Mouse (Mus musculus) macrophage (primary cell): Measurements from ENCODE around the gene Olfr1307. TPM values are rescaled to one million over a fixed set of nuclear protein-coding genes. Genes with fewer than 3 reads are reported as not detected.

ENCODE experiments used
- H3K27ac ChIP-seq: fragments of 350-480 bp; formaldehyde crosslinking; 2 replicates; pipeline ENCODE4 v1.9.0; 2021
- H3K36me3 ChIP-seq: fragments of 350-480 bp; formaldehyde crosslinking; 2 replicates; pipeline ENCODE4 v1.9.0; 2021; ENCODE audit errors: inconsistent target
- H3K4me3 ChIP-seq: fragments of 350-480 bp; formaldehyde crosslinking; 2 replicates; pipeline ENCODE4 v1.9.0; 2021; ENCODE audit errors: inconsistent target
- H3K79me2 ChIP-seq: fragments of 350-480 bp; formaldehyde crosslinking; 2 replicates; pipeline ENCODE4 v1.9.0; 2021; ENCODE audit errors: inconsistent target
- WGBS: methylation state at CpG from one replicate; pipeline ENCODE4 v1.1.7; 2026; ENCODE audit warnings: inconsistent platforms; ENCODE audit not compliant: missing documents; 5-methylcytosine and 5-hydroxymethylcytosine counted together
- polyA plus RNA-seq: library from polyadenylated mRNA; stranded (reverse); fragments of 250-400 nt; gene quantifications from 3 replicates; pipeline ENCODE4 v1.2.4, GENCODE M21; 2018; ENCODE audit warnings: inconsistent platforms
- total RNA-seq, 78 experiments: library from RNA; depleted of rRNA; stranded (reverse); fragments of 250-400 nt; gene quantifications; 1 replicate in 9 of 78; 2 replicates in 24 of 78; 3 replicates in 43 of 78; 4 replicates in 2 of 78; pipeline ENCODE4 v1.2.4; 2018; ENCODE audit warnings: inconsistent platforms in 56 of 78

Olfr1307 gene
- under 1 TPM in 20 of 26 experiments, not detected in 6; 0.03 to 0.44 (median 0.10) TPM for total RNA-seq (2018; cell fraction: chromatin; rRNA removed)
- not detected for total RNA-seq (2018; cell fraction: cytosol; rRNA removed)
- under 1 TPM in 10 of 26 experiments, not detected in 16; 0.03 to 0.18 (median 0.04) TPM for total RNA-seq (2018; cell fraction: nucleus; rRNA removed)
- not detected in 3 replicates for polyA plus RNA-seq

DNA sequence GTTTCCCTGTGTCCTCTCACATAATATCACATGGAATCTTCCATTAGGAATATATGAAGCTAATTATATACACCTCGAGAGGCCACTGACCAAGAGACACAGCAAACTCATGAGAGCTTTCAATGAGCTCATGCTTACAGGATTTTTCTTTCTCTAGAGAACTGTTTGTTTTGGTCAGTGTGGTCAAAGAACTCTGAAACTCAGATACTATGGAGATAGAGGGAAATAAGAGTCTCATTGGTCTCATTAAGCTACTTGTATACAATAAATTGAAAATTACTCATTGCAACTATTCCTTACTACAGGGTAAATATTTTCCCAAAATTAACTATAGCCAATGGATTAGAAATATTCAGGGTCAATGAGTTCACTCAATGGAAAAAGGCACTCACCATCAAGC, at the start of gene Olfr1307:
Olfr1307 (minus strand) TSS at position 101 of the 400 bp plus-strand sequence.
- 46% methylated on average over 1 of the region's 1 CpGs for WGBS
- Histone ChIP-seq H3K36me3 (no peaks in the 10 kb centered on the region), H3K27ac (no peak within 1 kb of the TSS), H3K4me3 (no peak within 1 kb of the TSS), H3K79me2 (no peaks in the 10 kb centered on the region)

DNA sequence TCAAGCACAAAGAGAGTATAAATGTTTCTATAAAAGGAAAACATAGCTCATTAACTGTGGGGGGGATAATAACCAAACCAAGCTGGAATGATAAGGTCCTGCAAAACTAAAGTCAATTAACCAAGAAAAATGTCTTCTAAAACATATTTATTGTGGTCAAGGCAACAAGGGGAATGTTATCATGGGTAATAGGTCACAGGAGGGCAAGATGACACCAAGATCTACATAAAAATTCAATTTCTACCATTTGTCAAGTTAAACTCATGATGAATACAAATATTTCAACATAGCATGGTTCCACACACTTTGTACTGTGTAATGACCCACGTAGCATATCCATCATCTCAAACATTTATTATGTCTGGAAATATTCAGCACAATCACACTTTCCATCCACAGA, 40.9 kb upstream of the Olfr1307 start, which contains the start of gene Olfr1309:
Olfr1309 (minus strand) TSS at position 101 of the 400 bp plus-strand sequence.
- WGBS: 25% methylated on average over 1 of the region's 1 CpGs
- Histone ChIP-seq H3K27ac (no peak within 1 kb of the TSS), H3K79me2 (no peaks in the 10 kb centered on the region), H3K36me3 (no peaks in the 10 kb centered on the region), H3K4me3 (no peak within 1 kb of the TSS)

- Histone ChIP-seq H3K4me3 (no peak within 1 kb of the TSS), H3K36me3 (no peaks in the 10 kb centered on the region), H3K27ac (no peak within 1 kb of the TSS), H3K79me2 (no peaks in the 10 kb centered on the region)
- whole genome bisulfite sequencing: 40% methylated on average over 1 of the region's 1 CpGs
Measured at GRCm38 (mm10) chr2:111964844-111965243, 15.6 kb upstream of the Olfr1307 start, which contains the start of gene Olfr1308. Gene Olfr1308 (minus strand): TSS chr2:111964944.

- Histone ChIP-seq H3K79me2 (no peaks in the 10 kb centered on the region), H3K36me3 (no peaks in the 10 kb centered on the region), H3K27ac (no peak within 1 kb of the TSS), H3K4me3 (no peak within 1 kb of the TSS)
- WGBS: 80% methylated on average over 1 of the region's 1 CpGs
Measured at GRCm38 (mm10) chr2:111916171-111916570, 33.1 kb downstream of the Olfr1307 start, which contains the start of gene Olfr1306. Gene Olfr1306 (minus strand): TSS chr2:111916271.

Other genes starting within 250 kb of the Olfr1307 start
- not detected in 3 replicates for gene Olfr1301, start 198.4 kb downstream of the Olfr1307 start, polyA plus RNA-seq
- gene Olfr1302, start 172.0 kb downstream of the Olfr1307 start, polyA plus RNA-seq: not detected in 3 replicates
- not detected in 3 replicates for gene Olfr1303, start 129.1 kb downstream of the Olfr1307 start, polyA plus RNA-seq
- gene Olfr1305, start 72.3 kb downstream of the Olfr1307 start, polyA plus RNA-seq: not detected in 3 replicates
- gene Olfr1306, start 33.2 kb downstream of the Olfr1307 start, polyA plus RNA-seq: not detected in 3 replicates
- not detected in 3 replicates for gene Olfr1308, start 15.5 kb upstream of the Olfr1307 start, polyA plus RNA-seq
- not detected in 3 replicates for gene Olfr1309, start 40.8 kb upstream of the Olfr1307 start, polyA plus RNA-seq
- gene Olfr1310, start 63.3 kb upstream of the Olfr1307 start, polyA plus RNA-seq: not detected in 3 replicates
- gene Olfr1311, start 75.0 kb upstream of the Olfr1307 start, polyA plus RNA-seq: not detected in 3 replicates
- gene Olfr1312, start 100.8 kb upstream of the Olfr1307 start, polyA plus RNA-seq: not detected in 3 replicates
- not detected in 3 replicates for gene Olfr1313, start 128.4 kb upstream of the Olfr1307 start, polyA plus RNA-seq
- not detected in 3 replicates for gene Olfr1314, start 147.3 kb upstream of the Olfr1307 start, polyA plus RNA-seq
- gene Olfr1315-ps1, start 166.0 kb upstream of the Olfr1307 start, polyA plus RNA-seq: not detected in 3 replicates
- gene Olfr1316, start 185.5 kb upstream of the Olfr1307 start, polyA plus RNA-seq: not detected in 3 replicates
- gene Olfr1317, start 190.9 kb upstream of the Olfr1307 start, polyA plus RNA-seq: not detected in 3 replicates
- gene Olfr1318, start 204.8 kb upstream of the Olfr1307 start, polyA plus RNA-seq: not detected in 3 replicates